Mouse (Mus musculus): ENCODE data around the gene Map4k3. TPM values are rescaled to one million over a fixed set of nuclear protein-coding genes. Genes with fewer than 3 reads are reported as not detected.
"Not testable (repeated sequence)": the region's sequence is repeated elsewhere in the genome, so short reads cannot be mapped to it uniquely, and the experiment has no call there.

Gene Map4k3
- total RNA-seq, 1 experiment from 2014 or later, result 6.9 TPM

GRCm38 (mm10) chr17:80730283-80730682 is 2.0 kb upstream of the Map4k3 start:
- not testable (repeated sequence) for ATAC-seq (replicated peaks; ENCODE audit: low read depth, poor library complexity, severe bottlenecking)

GRCm38 (mm10) chr17:80729825-80730224 is 1.5 kb upstream of the Map4k3 start:
- no peak for ATAC-seq (replicated peaks; ENCODE audit: low read depth, poor library complexity, severe bottlenecking)

- no peak for ATAC-seq (replicated peaks; ENCODE audit: low read depth, poor library complexity, severe bottlenecking)
These were observed 930 bp upstream of the Map4k3 start for GRCm38 (mm10) chr17:80729080-80729749.

- ATAC-seq (replicated peaks; ENCODE audit: low read depth, poor library complexity, severe bottlenecking), result peak; percentile 31
These were observed 839 bp downstream of the Map4k3 start for GRCm38 (mm10) chr17:80727341-80727951.

GRCm38 (mm10) chr17:80726821-80727220 is 1.5 kb downstream of the Map4k3 start:
- ATAC-seq (replicated peaks; ENCODE audit: low read depth, poor library complexity, severe bottlenecking), result no peak

- no peak for ATAC-seq (replicated peaks; ENCODE audit: low read depth, poor library complexity, severe bottlenecking)
These were observed 5.2 kb downstream of the Map4k3 start for GRCm38 (mm10) chr17:80723092-80723491.

GRCm38 (mm10) chr17:80721670-80722069 is 6.6 kb downstream of the Map4k3 start:
- ATAC-seq (replicated peaks; ENCODE audit: low read depth, poor library complexity, severe bottlenecking), result no peak

- ATAC-seq (replicated peaks; ENCODE audit: low read depth, poor library complexity, severe bottlenecking), result peak; percentile 63
These were observed 9.0 kb downstream of the Map4k3 start for GRCm38 (mm10) chr17:80719309-80719708.

- ATAC-seq (replicated peaks; ENCODE audit: low read depth, poor library complexity, severe bottlenecking), result no peak
These were observed 10.0 kb downstream of the Map4k3 start for GRCm38 (mm10) chr17:80718243-80718642.

- no peak for ATAC-seq (replicated peaks; ENCODE audit: low read depth, poor library complexity, severe bottlenecking)
These were observed 14.7 kb downstream of the Map4k3 start for GRCm38 (mm10) chr17:80713588-80713987.

- no peak for ATAC-seq (replicated peaks; ENCODE audit: low read depth, poor library complexity, severe bottlenecking)
These were observed 18.1 kb downstream of the Map4k3 start for GRCm38 (mm10) chr17:80709921-80710838.

GRCm38 (mm10) chr17:80708803-80709202 is 19.5 kb downstream of the Map4k3 start:
- no peak for ATAC-seq (replicated peaks; ENCODE audit: low read depth, poor library complexity, severe bottlenecking)

- no peak for ATAC-seq (replicated peaks; ENCODE audit: low read depth, poor library complexity, severe bottlenecking)
These were observed 21.1 kb downstream of the Map4k3 start for GRCm38 (mm10) chr17:80707176-80707575.

GRCm38 (mm10) chr17:80706608-80707007 is 21.7 kb downstream of the Map4k3 start:
- ATAC-seq (replicated peaks; ENCODE audit: low read depth, poor library complexity, severe bottlenecking), result no peak

- ATAC-seq (replicated peaks; ENCODE audit: low read depth, poor library complexity, severe bottlenecking), result no peak
These were observed 26.6 kb downstream of the Map4k3 start for GRCm38 (mm10) chr17:80701687-80702086.

- 0 out of 2 replicates have a peak, but pooled peaks have one; percentile 32 for ATAC-seq (replicated peaks; ENCODE audit: low read depth, poor library complexity, severe bottlenecking)
These were observed 29.4 kb downstream of the Map4k3 start for GRCm38 (mm10) chr17:80698930-80699329.

GRCm38 (mm10) chr17:80698191-80698901 is 29.9 kb downstream of the Map4k3 start:
- ATAC-seq (replicated peaks; ENCODE audit: low read depth, poor library complexity, severe bottlenecking), result peak; percentile 42; the same call in 1 of the 2 replicates

- no peak for ATAC-seq (replicated peaks; ENCODE audit: low read depth, poor library complexity, severe bottlenecking)
These were observed 31.3 kb downstream of the Map4k3 start for GRCm38 (mm10) chr17:80696956-80697355.

- no peak for ATAC-seq (replicated peaks; ENCODE audit: low read depth, poor library complexity, severe bottlenecking)
These were observed 32.1 kb downstream of the Map4k3 start for GRCm38 (mm10) chr17:80696210-80696609.

GRCm38 (mm10) chr17:80693707-80694106 is 34.6 kb downstream of the Map4k3 start:
- no peak for ATAC-seq (replicated peaks; ENCODE audit: low read depth, poor library complexity, severe bottlenecking)
